9 mouse cellular contexts compared by ENCODE assay signal in genomic region chr5:75862630-75862991, GRCm38 (mm10).
A peak's percentile ranks its signal among the peaks of the same experiment; 100 is the strongest.
DNase-seq lines count a peak whose midpoint lies in the region; ATAC-seq and TF ChIP-seq lines count a peak whose summit lies in the region.
"Had no signal": no experiment of that assay in that cellular context is flagged by ENCODE, and none has a peak within 500 bp of the region (broad histone marks: within the 10 kb centered on the region; RNA-seq: fewer than 3 reads in every experiment).

No protein-coding gene starts in this region.

- ATAC-seq in CD4-positive, CD25-positive, alpha-beta regulatory T cell, adult 4 months, result no peak

- H3K9me3 ChIP-seq in ES-E14 (ENCODE audit: control insufficient read depth, insufficient read depth, low read depth, low read length), result no peaks in the 10 kb centered on the region
- H3K9me3 ChIP-seq: limb, embryonic 12.5 days had no signal

- in situ Hi-C loops in ES-E14 (cut with MboI; ENCODE audit: low sequenced_read_pairs in 2 of 2, unreplicated experiment in 2 of 2), result loop anchor here in 1 of 2 experiments (5.0 kb wide), 1 partner anchor 260 kb away; no protein-coding TSS in a partner anchor

- DNase-seq in CD4-positive, CD25-positive, alpha-beta regulatory T cell, adult 2 months (ENCODE audit: low read depth, low spot score), result peak; percentile 52
- DNase-seq in ES-E14 (ENCODE audit: low read depth, low spot score), result no peak
- DNase-seq in cerebellum, postnatal 14 days, result peak; percentile 75 to 84
- DNase-seq in frontal cortex, postnatal 36 days (ENCODE audit: low spot score in 2 of 2), result peak; percentile 54 to 81
- peak; percentile 68 to 70 for DNase-seq in layer of hippocampus, adult 2 months (ENCODE audit: low spot score in 2 of 2)
- DNase-seq in lung, postnatal 25 days (ENCODE audit: low spot score), result peak; percentile 29
- DNase-seq in right cerebral cortex, postnatal 14 days, result peak; percentile 80

- TF ChIP-seq CTCF in layer of hippocampus, adult 2 months (conservative IDR thresholded peaks at IDR 0.05), result peak; percentile 95

- H3K36me3 ChIP-seq in ES-E14 (ENCODE audit: control insufficient read depth, insufficient read depth, low read length, poor library complexity, severe bottlenecking), result no peaks in the 10 kb centered on the region
- H3K36me3 ChIP-seq: limb, embryonic 12.5 days had no signal

- H3K27ac ChIP-seq in ES-E14 (ENCODE audit: insufficient read depth, low read depth, low read length, poor library complexity, severe bottlenecking), result no peak overlapping the region
- no peak overlapping the region for H3K27ac ChIP-seq in layer of hippocampus, adult 2 months
- H3K27ac ChIP-seq: limb, embryonic 12.5 days had no signal

- no peaks in the 10 kb centered on the region for H3K4me1 ChIP-seq in ES-E14 (ENCODE audit: control insufficient read depth in 2 of 2, insufficient read depth in 2 of 2, low read length in 2 of 2, poor library complexity in 1 of 2)
- H3K4me1 ChIP-seq: limb, embryonic 12.5 days had no signal

- no peak overlapping the region for H3K4me3 ChIP-seq in ES-E14 (ENCODE audit: insufficient read depth in 1 of 2, low read depth in 1 of 2, low read length in 2 of 2, poor library complexity in 1 of 2, severe bottlenecking in 1 of 2)
- no peak overlapping the region for H3K4me3 ChIP-seq in layer of hippocampus, adult 2 months
- H3K4me3 ChIP-seq: limb, embryonic 12.5 days had no signal

- no peak overlapping the region for H3K9ac ChIP-seq in ES-E14 (ENCODE audit: insufficient read depth, low read depth, low read length, poor library complexity, severe bottlenecking)
- H3K9ac ChIP-seq: limb, embryonic 12.5 days had no signal

TF ChIP-seq in ES-E14, 5 proteins besides CTCF, POLR2A, EP300 and RAD21:
- peak; percentile 77 for TF ChIP-seq ZC3H11A (IDR thresholded peaks at IDR 0.05; ENCODE audit: borderline replicate concordance, low read depth, low read length)
- TF ChIP-seq MAFK (IDR thresholded peaks at IDR 0.05; ENCODE audit: insufficient read depth, low read depth, low read length), result no peak
